In the genomic region with DNA sequence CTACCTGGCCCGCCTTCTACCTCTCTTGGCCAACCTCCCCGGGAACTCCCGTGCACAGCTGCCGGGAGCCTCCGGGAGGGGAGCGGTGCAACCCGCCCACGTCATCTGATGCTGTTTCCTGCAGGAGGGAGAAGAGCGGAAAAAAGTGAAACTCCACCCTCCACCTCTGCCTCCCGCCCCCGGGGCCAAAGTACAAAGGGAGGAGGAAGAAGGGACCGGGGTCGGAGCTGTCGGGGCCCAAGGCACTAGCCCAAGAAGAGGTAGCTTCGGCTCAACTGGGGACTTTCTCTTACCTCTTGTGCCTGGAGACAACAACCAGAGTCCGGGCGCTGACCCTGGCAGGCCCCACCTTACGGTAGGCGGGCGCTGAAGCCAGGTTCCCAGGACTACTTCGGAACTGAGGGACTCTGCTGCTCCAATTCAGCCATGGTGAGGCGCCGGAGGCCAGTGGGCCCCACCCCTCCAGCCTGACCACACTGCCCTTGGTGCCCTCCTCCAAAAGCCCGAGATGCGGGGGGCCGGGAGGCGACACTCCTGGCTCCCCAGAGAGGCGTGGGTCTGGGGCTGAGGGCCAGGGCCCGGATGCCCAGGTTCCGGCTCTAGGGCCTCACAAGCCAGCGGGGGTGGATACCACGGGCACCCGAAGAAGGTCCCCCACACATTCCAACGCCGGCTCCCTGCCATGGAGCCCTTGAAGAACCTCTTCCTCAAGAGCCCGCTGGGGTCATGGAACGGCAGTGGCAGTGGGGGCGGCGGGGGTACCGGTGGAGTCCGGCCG, we compare ENCODE assay signal across 1 mouse cellular context.
TF ChIP-seq lines count a peak whose summit lies in the region.

No protein-coding gene starts in this region.

TF ChIP-seq in C2C12, 6 proteins besides CTCF, POLR2A, EP300 and RAD21:
- TF ChIP-seq USF1 (IDR thresholded peaks at IDR 0.05; ENCODE audit: low read depth) (no peak), FOSL1 (IDR thresholded peaks at IDR 0.05; ENCODE audit: insufficient read depth, low read length, poor library complexity, severe bottlenecking) (no peak), MYOG (IDR thresholded peaks at IDR 0.05; ENCODE audit: control insufficient read depth, extremely low read depth, insufficient read length) (no peak), MYOD1 (IDR thresholded peaks at IDR 0.05; ENCODE audit: control insufficient read depth, insufficient read length, low read depth) (no peak), MAX (IDR thresholded peaks at IDR 0.05) (no peak), CEBPB (IDR thresholded peaks at IDR 0.05; ENCODE audit: low read depth) (no peak)
